ENCODE assay signal across 8 mouse cellular contexts in genomic region chr10:33986771-33987170, GRCm38 (mm10). TPM values are rescaled to one million over a fixed set of nuclear protein-coding genes. Genes with fewer than 3 reads are reported as not detected.
DNase-seq lines count a peak whose midpoint lies in the region; ATAC-seq and TF ChIP-seq lines count a peak whose summit lies in the region.

No protein-coding gene starts in this region.

- no peak overlapping the region for H3K4me2 ChIP-seq in CH12.LX (ENCODE audit: insufficient read depth, low read depth, poor library complexity, severe bottlenecking)
- no peak overlapping the region for H3K4me2 ChIP-seq in liver, postnatal 0 days (ENCODE audit: low read depth, low read length)
- H3K4me2 ChIP-seq in neural tube, embryonic 14.5 days (ENCODE audit: low read depth, low read length): no peak overlapping the region

- H3K4me1 ChIP-seq in CH12.LX (ENCODE audit: control insufficient read depth in 1 of 2, insufficient read depth in 2 of 2): peaks cover 0 to 9% of the 10 kb centered on the region in 2 experiments; a peak in 2 of 4 replicates
- no peaks in the 10 kb centered on the region for H3K4me1 ChIP-seq in liver, postnatal 0 days (ENCODE audit: insufficient read depth)
- H3K4me1 ChIP-seq in neural tube, embryonic 14.5 days (ENCODE audit: control insufficient read depth, insufficient read depth, low read length): no peaks in the 10 kb centered on the region

- DNase-seq in CH12.LX (ENCODE audit: extremely low read depth): peak; percentile 91
- DNase-seq in adrenal gland, adult (ENCODE audit: inconsistent age in 2 of 2, low spot score in 1 of 2): peak; percentile 36 to 84
- DNase-seq in embryo, embryonic 10.5 days (ENCODE audit: low spot score): peak; percentile 89
- peak; percentile 24 for DNase-seq in gonadal fat pad, adult 2 months (ENCODE audit: low read depth)
- DNase-seq in kidney, postnatal 36 days: peak; percentile 70 to 78
- peak; percentile 70 for DNase-seq in liver, postnatal 0 days
- peak; percentile 27 to 43 for DNase-seq in thymus, postnatal 36 days

- H3K9ac ChIP-seq in CH12.LX (ENCODE audit: insufficient read depth, low read depth): no peak overlapping the region
- H3K9ac ChIP-seq in liver, postnatal 0 days (replicated peaks): no peak overlapping the region
- H3K9ac ChIP-seq in neural tube, embryonic 14.5 days (replicated peaks; ENCODE audit: low read depth, low read length): no peak overlapping the region

- no peaks in the 10 kb centered on the region for H3K79me2 ChIP-seq in CH12.LX (replicated peaks; ENCODE audit: control insufficient read depth, extremely low read depth, insufficient read depth, poor library complexity, severe bottlenecking)

- no peak for TF ChIP-seq POLR2A in CH12.LX (IDR thresholded peaks at IDR 0.05; ENCODE audit: low read depth, low read length)

- H3K27me3 ChIP-seq in CH12.LX (replicated peaks): no peaks in the 10 kb centered on the region
- H3K27me3 ChIP-seq in liver, postnatal 0 days (ENCODE audit: insufficient read depth, low read length): no peaks in the 10 kb centered on the region
- no peaks in the 10 kb centered on the region for H3K27me3 ChIP-seq in neural tube, embryonic 14.5 days (ENCODE audit: control insufficient read depth, insufficient read depth, low read length)

- TF ChIP-seq RAD21 in CH12.LX (IDR thresholded peaks at IDR 0.05; ENCODE audit: low read depth, low read length): peak; percentile 73

- 0 out of 2 replicates have a peak, but pooled peaks have one; percentile 13 for TF ChIP-seq EP300 in CH12.LX (IDR thresholded peaks at IDR 0.05; ENCODE audit: low read length)
- no peak for TF ChIP-seq EP300 in liver, postnatal 0 days (IDR thresholded peaks at IDR 0.05; ENCODE audit: low read depth)

- H3K9me3 ChIP-seq in CH12.LX (replicated peaks; ENCODE audit: low read length): no peaks in the 10 kb centered on the region
- H3K9me3 ChIP-seq in liver, postnatal 0 days (ENCODE audit: low read length): no peaks in the 10 kb centered on the region
- H3K9me3 ChIP-seq in neural tube, embryonic 14.5 days (ENCODE audit: control insufficient read depth, low read length): no peaks in the 10 kb centered on the region

- H3K27ac ChIP-seq in CH12.LX (ENCODE audit: insufficient read depth, low read depth): no peak overlapping the region
- no peak overlapping the region for H3K27ac ChIP-seq in liver, postnatal 0 days (ENCODE audit: low read depth)
- no peak overlapping the region for H3K27ac ChIP-seq in neural tube, embryonic 14.5 days (ENCODE audit: low read depth, low read length)

- peak; percentile 97 to 100 for TF ChIP-seq CTCF in CH12.LX (conservative IDR thresholded peaks at IDR 0.05 in 1 of 2, IDR thresholded peaks at IDR 0.05 in 1 of 2; ENCODE audit: low read depth in 2 of 2, low read length in 2 of 2)
- peak; percentile 99 for TF ChIP-seq CTCF in liver, postnatal 0 days (IDR thresholded peaks at IDR 0.05; ENCODE audit: low read depth)

- peaks cover 8 to 18% of the 10 kb centered on the region in 2 experiments for H3K36me3 ChIP-seq in CH12.LX (replicated peaks in 1 of 2; ENCODE audit: control insufficient read depth in 1 of 2, insufficient read depth in 1 of 2, low read length in 1 of 2)
- H3K36me3 ChIP-seq in liver, postnatal 0 days (replicated peaks; ENCODE audit: insufficient read depth, low read length): peaks cover 6% of the 10 kb centered on the region
- H3K36me3 ChIP-seq in neural tube, embryonic 14.5 days (ENCODE audit: control insufficient read depth, insufficient read depth, low read length): no peaks in the 10 kb centered on the region; the same call in 1 of the 2 replicates

- dilution Hi-C loops in CH12.LX (cut with MboI; ENCODE audit: extremely low pct_ligation_motif_present, extremely low pct_unique_long_range_greater_than_20kb, low sequenced_read_pairs): no loop called here

- peak; percentile 50 for ATAC-seq in liver, postnatal 0 days
- ATAC-seq in neural tube, embryonic 14.5 days (ENCODE audit: low read depth): peak; percentile 84

- 19% methylated on average over 4 of the region's 4 CpGs for WGBS in liver, postnatal 0 days (ENCODE audit: insufficient replicate concordance)
- 31% methylated on average over 4 of the region's 4 CpGs for WGBS in neural tube, embryonic 14.5 days

- in situ Hi-C loops in CH12.LX (cut with MboI; ENCODE audit: low pct_ligation_motif_present, low pct_unique_long_range_greater_than_20kb, low sequenced_read_pairs): no loop called here

- H3K4me3 ChIP-seq in CH12.LX (replicated peaks in 1 of 3; ENCODE audit: low read depth in 2 of 3, low read length in 2 of 3, poor library complexity in 1 of 3): no peak overlapping the region
- no peak overlapping the region for H3K4me3 ChIP-seq in liver, postnatal 0 days (ENCODE audit: low read depth, low read length)
- no peak overlapping the region for H3K4me3 ChIP-seq in neural tube, embryonic 14.5 days (ENCODE audit: low read depth, low read length)

TF ChIP-seq in CH12.LX, 34 proteins besides CTCF, POLR2A, EP300 and RAD21 (continues in another document):
- TF ChIP-seq NELFE (IDR thresholded peaks at IDR 0.05; ENCODE audit: low read depth, low read length) (peak; percentile 82; the same call in 1 of the 2 replicates), MEF2A (IDR thresholded peaks at IDR 0.05; ENCODE audit: borderline replicate concordance, low read depth, low read length) (0 out of 2 replicates have a peak, but pooled peaks have one; percentile 33), ZMIZ1 (IDR thresholded peaks at IDR 0.05; ENCODE audit: low read depth, low read length) (no peak), SIN3A (IDR thresholded peaks at IDR 0.05; ENCODE audit: low read length) (peak; percentile 57; the same call in 1 of the 2 replicates), ZNF384 (IDR thresholded peaks at IDR 0.05; ENCODE audit: low read depth, low read length) (no peak), BHLHE40 (IDR thresholded peaks at IDR 0.05; ENCODE audit: low read depth, low read length) (0 out of 2 replicates have a peak, but pooled peaks have one; percentile 21), SMC3 (IDR thresholded peaks at IDR 0.05; ENCODE audit: low read depth, low read length) (peak; percentile 72), MAZ (IDR thresholded peaks at IDR 0.05; ENCODE audit: low read depth, low read length) (0 out of 2 replicates have a peak, but pooled peaks have one; percentile 23), USF1 (IDR thresholded peaks at IDR 0.05; ENCODE audit: low read depth, low read length) (no peak), POLR2AphosphoS2 (IDR thresholded peaks at IDR 0.05; ENCODE audit: low read depth, low read length) (no peak), MAFK (IDR thresholded peaks at IDR 0.05; ENCODE audit: insufficient replicate concordance, low read length) (no peak), USF2 (conservative IDR thresholded peaks at IDR 0.05; ENCODE audit: low read depth, low read length) (no peak), JUN (IDR thresholded peaks at IDR 0.05; ENCODE audit: insufficient read depth, low read depth, low read length) (no peak), GABPA (IDR thresholded peaks at IDR 0.05; ENCODE audit: insufficient replicate concordance, low read depth, low read length) (no peak), ZC3H11A (IDR thresholded peaks at IDR 0.05; ENCODE audit: low read depth, low read length) (0 out of 2 replicates have a peak, but pooled peaks have one; percentile 27), KAT2A (IDR thresholded peaks at IDR 0.05; ENCODE audit: insufficient replicate concordance, low read length) (no peak), MYC (IDR thresholded peaks at IDR 0.05; ENCODE audit: low read depth, low read length) (peak; percentile 94), MXI1 (IDR thresholded peaks at IDR 0.05; ENCODE audit: low read depth, low read length) (no peak), MAX (IDR thresholded peaks at IDR 0.05; ENCODE audit: low read length) (peak; percentile 90), ZKSCAN1 (IDR thresholded peaks at IDR 0.05; ENCODE audit: borderline replicate concordance, low read depth, low read length) (no peak), TCF12 (IDR thresholded peaks at IDR 0.05; ENCODE audit: low read depth, low read length) (no peak), IRF4 (IDR thresholded peaks at IDR 0.05; ENCODE audit: low read depth, low read length) (peak; percentile 14; the same call in 1 of the 2 replicates), JUND (conservative IDR thresholded peaks at IDR 0.05; ENCODE audit: low read depth, low read length) (peak; percentile 72), NRF1 (IDR thresholded peaks at IDR 0.05; ENCODE audit: low read depth, low read length) (peak; percentile 29; the same call in 1 of the 2 replicates)

RNA-seq across cellular contexts. Expression of gene Rwdd1, which starts 32.7 kb away (rescaled TPM):
- 186 and 204 TPM in 2 replicates for total RNA-seq in CH12.LX (2012; rRNA removed)
- total RNA-seq in CH12.LX (2014; rRNA removed): 293 and 321 TPM in 2 replicates
- 235 and 269 TPM in 2 replicates for polyA plus RNA-seq in CH12.LX (2012; ENCODE audit: insufficient read length, low read depth)
- 26.3 and 26.9 TPM in 2 replicates for polyA plus RNA-seq in gonadal fat pad, adult 2 months (2012; rRNA removed)
- polyA plus RNA-seq in liver, postnatal 0 days (2015; fragmentation: Nextera tagmentation; extraction: Ambion mirVana): 49.4 and 51.3 TPM in 2 replicates
- 141 and 149 TPM in 2 replicates for polyA plus RNA-seq in neural tube, embryonic 14.5 days (2014; fragmentation: Nextera tagmentation; extraction: Ambion mirVana)

RNA-seq across cellular contexts. Expression of gene Zup1, which starts 35.7 kb away (rescaled TPM):
- 12.2 and 14.6 TPM in 2 replicates for total RNA-seq in CH12.LX (2012; rRNA removed)
- total RNA-seq in CH12.LX (2014; rRNA removed): 21.7 and 23.5 TPM in 2 replicates
- polyA plus RNA-seq in CH12.LX (2012; ENCODE audit: insufficient read length, low read depth): 12.1 and 14.3 TPM in 2 replicates
- 5.9 and 6.6 TPM in 2 replicates for polyA plus RNA-seq in gonadal fat pad, adult 2 months (2012; rRNA removed)
- polyA plus RNA-seq in liver, postnatal 0 days (2015; fragmentation: Nextera tagmentation; extraction: Ambion mirVana): 7.0 and 7.1 TPM in 2 replicates
- 24.3 and 25.8 TPM in 2 replicates for polyA plus RNA-seq in neural tube, embryonic 14.5 days (2014; fragmentation: Nextera tagmentation; extraction: Ambion mirVana)

RNA-seq across cellular contexts. Expression of gene Trappc3l, which starts 50.6 kb away (rescaled TPM):
- total RNA-seq in CH12.LX (2012; rRNA removed) (not detected in 2 replicates), CH12.LX (2014; rRNA removed) (not detected in 2 replicates)
- not detected in 2 replicates for polyA plus RNA-seq in CH12.LX (2012; ENCODE audit: insufficient read length, low read depth)
- polyA plus RNA-seq in gonadal fat pad, adult 2 months (2012; rRNA removed): not detected in 2 replicates
- polyA plus RNA-seq in liver, postnatal 0 days (2015; fragmentation: Nextera tagmentation; extraction: Ambion mirVana): not detected in 2 replicates
- polyA plus RNA-seq in neural tube, embryonic 14.5 days (2014; fragmentation: Nextera tagmentation; extraction: Ambion mirVana): 0.63 TPM in 1 of 2 replicates, not detected in the other

RNA-seq across cellular contexts. Expression of gene Calhm4, which starts 57.3 kb away (rescaled TPM):
- total RNA-seq in CH12.LX (2012; rRNA removed) (0.04 TPM in 1 of 2 replicates, not detected in the other), CH12.LX (2014; rRNA removed) (not detected in 2 replicates)
- polyA plus RNA-seq in CH12.LX (2012; ENCODE audit: insufficient read length, low read depth): not detected in 2 replicates
- not detected in 2 replicates for polyA plus RNA-seq in gonadal fat pad, adult 2 months (2012; rRNA removed)
- polyA plus RNA-seq in liver, postnatal 0 days (2015; fragmentation: Nextera tagmentation; extraction: Ambion mirVana): not detected in 2 replicates
- polyA plus RNA-seq in neural tube, embryonic 14.5 days (2014; fragmentation: Nextera tagmentation; extraction: Ambion mirVana): not detected in 2 replicates

Comparison
In these comparisons a context has a peak if more than half of its experiments do, and no peak if none do; other contexts are left out.
1. DNase-seq: peak in every context shown above with its lines; median percentile 91 in CH12.LX; 89 in embryo, embryonic 10.5 days; 74 in kidney, postnatal 36 days; 70 in liver, postnatal 0 days; 60 in adrenal gland, adult; 35 in thymus, postnatal 36 days; 24 in gonadal fat pad, adult 2 months.